Mouse (Mus musculus): ENCODE results near the gene Szt2. TPM values are rescaled to one million over a fixed set of nuclear protein-coding genes. Genes with fewer than 3 reads are reported as not detected.
A peak's percentile ranks its signal among the peaks of the same experiment; 100 is the strongest.

Szt2 gene
- polyA plus RNA-seq, 1 experiment from 2014 or later = 6.1 TPM

GRCm38 (mm10) chr4:118416329-118416728 is 7.3 kb upstream of the Szt2 start:
- Histone ChIP-seq H3K27ac (ENCODE audit: low read length) (no peak overlapping the region), H3K9ac (replicated peaks; ENCODE audit: low read depth) (no peak overlapping the region), H3K4me2 (replicated peaks; ENCODE audit: low read depth, low read length) (no peak overlapping the region), H3K36me3 (ENCODE audit: insufficient read depth, low read length) (peaks cover 58% of the 10 kb centered on the region), H3K27me3 (replicated peaks; ENCODE audit: insufficient read depth, low read length) (no peaks in the 10 kb centered on the region), H3K4me3 (ENCODE audit: low read depth, low read length) (no peak overlapping the region), H3K4me1 (ENCODE audit: insufficient read depth, low read depth, low read length) (no peaks in the 10 kb centered on the region), H3K9me3 (ENCODE audit: low read length) (no peaks in the 10 kb centered on the region)
- WGBS = 95% methylated on average over 5 of the region's 5 CpGs
- no peak for TF ChIP-seq EP300 (IDR thresholded peaks at IDR 0.05)
- no peak for TF ChIP-seq CTCF (IDR thresholded peaks at IDR 0.05)
- DNase-seq (ENCODE audit: low spot score) (no peak), ATAC-seq (no peak)

GRCm38 (mm10) chr4:118415779-118416178 is 6.7 kb upstream of the Szt2 start:
- no peaks in the 10 kb centered on the region for H3K9me3 ChIP-seq (ENCODE audit: low read length)
- no peak for ATAC-seq
- H3K36me3 ChIP-seq (ENCODE audit: insufficient read depth, low read length) = peaks cover 54% of the 10 kb centered on the region

GRCm38 (mm10) chr4:118413553-118413952 is 4.5 kb upstream of the Szt2 start:
- ATAC-seq = no peak
- H3K36me3 ChIP-seq (ENCODE audit: insufficient read depth, low read length) = peaks cover 43% of the 10 kb centered on the region
- no peaks in the 10 kb centered on the region for H3K27me3 ChIP-seq (replicated peaks; ENCODE audit: insufficient read depth, low read length)
- H3K4me2 ChIP-seq (replicated peaks; ENCODE audit: low read depth, low read length) = no peak overlapping the region
- WGBS = 96% methylated on average over 5 of the region's 5 CpGs
- no peak for DNase-seq (ENCODE audit: low spot score)
- no peak for TF ChIP-seq CTCF (IDR thresholded peaks at IDR 0.05)
- no peak for TF ChIP-seq EP300 (IDR thresholded peaks at IDR 0.05)
- H3K27ac ChIP-seq (ENCODE audit: low read length) = no peak overlapping the region
- no peak overlapping the region for H3K9ac ChIP-seq (replicated peaks; ENCODE audit: low read depth)
- H3K4me1 ChIP-seq (ENCODE audit: insufficient read depth, low read depth, low read length) = peaks cover 10% of the 10 kb centered on the region; the same call in 1 of the 2 replicates
- no peak overlapping the region for H3K4me3 ChIP-seq (ENCODE audit: low read depth, low read length)
- H3K9me3 ChIP-seq (ENCODE audit: low read length) = no peaks in the 10 kb centered on the region

More at GRCm38 (mm10) chr4:118415779-118416178, 6.7 kb upstream of the Szt2 start:
- H3K4me2 ChIP-seq (replicated peaks; ENCODE audit: low read depth, low read length) = no peak overlapping the region
- WGBS = 66% methylated on average over 2 of the region's 2 CpGs
- H3K4me3 ChIP-seq (ENCODE audit: low read depth, low read length) = no peak overlapping the region
- no peaks in the 10 kb centered on the region for H3K4me1 ChIP-seq (ENCODE audit: insufficient read depth, low read depth, low read length)
- no peak overlapping the region for H3K9ac ChIP-seq (replicated peaks; ENCODE audit: low read depth)
- no peak overlapping the region for H3K27ac ChIP-seq (ENCODE audit: low read length)
- H3K27me3 ChIP-seq (replicated peaks; ENCODE audit: insufficient read depth, low read length) = no peaks in the 10 kb centered on the region
- no peak for DNase-seq (ENCODE audit: low spot score)
- TF ChIP-seq CTCF (IDR thresholded peaks at IDR 0.05) (peak; percentile 24; the same call in 1 of the 2 replicates), EP300 (IDR thresholded peaks at IDR 0.05) (no peak)

GRCm38 (mm10) chr4:118410871-118411270 is 1.8 kb upstream of the Szt2 start:
- Histone ChIP-seq H3K4me3 (ENCODE audit: low read depth, low read length) (no peak overlapping the region), H3K4me2 (replicated peaks; ENCODE audit: low read depth, low read length) (no peak overlapping the region), H3K27me3 (replicated peaks; ENCODE audit: insufficient read depth, low read length) (no peaks in the 10 kb centered on the region), H3K36me3 (ENCODE audit: insufficient read depth, low read length) (peaks cover 33% of the 10 kb centered on the region), H3K9me3 (ENCODE audit: low read length) (no peaks in the 10 kb centered on the region), H3K27ac (ENCODE audit: low read length) (no peak overlapping the region), H3K4me1 (ENCODE audit: insufficient read depth, low read depth, low read length) (peaks cover 10% of the 10 kb centered on the region; the same call in 1 of the 2 replicates), H3K9ac (replicated peaks; ENCODE audit: low read depth) (no peak overlapping the region)
- DNase-seq (ENCODE audit: low spot score) (no peak), ATAC-seq (no peak)
- WGBS = 80% methylated on average over 5 of the region's 5 CpGs
- TF ChIP-seq EP300 (IDR thresholded peaks at IDR 0.05) (no peak), CTCF (IDR thresholded peaks at IDR 0.05) (no peak)

- Histone ChIP-seq H3K27me3 (replicated peaks; ENCODE audit: insufficient read depth, low read length) (no peaks in the 10 kb centered on the region), H3K4me1 (ENCODE audit: insufficient read depth, low read depth, low read length) (no peaks in the 10 kb centered on the region), H3K9ac (replicated peaks; ENCODE audit: low read depth) (no peak overlapping the region), H3K36me3 (ENCODE audit: insufficient read depth, low read length) (peaks cover 31% of the 10 kb centered on the region; the same call in 1 of the 2 replicates), H3K4me2 (replicated peaks; ENCODE audit: low read depth, low read length) (no peak overlapping the region), H3K9me3 (ENCODE audit: low read length) (no peaks in the 10 kb centered on the region), H3K4me3 (ENCODE audit: low read depth, low read length) (no peak overlapping the region), H3K27ac (ENCODE audit: low read length) (no peak overlapping the region)
- ATAC-seq = no peak
- WGBS = 89% methylated on average over 12 of the region's 12 CpGs
- no peak for TF ChIP-seq CTCF (IDR thresholded peaks at IDR 0.05)
- no peak for TF ChIP-seq EP300 (IDR thresholded peaks at IDR 0.05)
- DNase-seq (ENCODE audit: low spot score) = no peak
Measured at GRCm38 (mm10) chr4:118402701-118403100, 6.4 kb downstream of the Szt2 start.

- Histone ChIP-seq H3K27ac (ENCODE audit: low read length) (no peak overlapping the region), H3K4me2 (replicated peaks; ENCODE audit: low read depth, low read length) (no peak overlapping the region), H3K9me3 (ENCODE audit: low read length) (no peaks in the 10 kb centered on the region), H3K9ac (replicated peaks; ENCODE audit: low read depth) (no peak overlapping the region), H3K27me3 (replicated peaks; ENCODE audit: insufficient read depth, low read length) (no peaks in the 10 kb centered on the region), H3K4me3 (ENCODE audit: low read depth, low read length) (no peak overlapping the region), H3K4me1 (ENCODE audit: insufficient read depth, low read depth, low read length) (no peaks in the 10 kb centered on the region), H3K36me3 (ENCODE audit: insufficient read depth, low read length) (peaks cover 31% of the 10 kb centered on the region; the same call in 1 of the 2 replicates)
- TF ChIP-seq CTCF (IDR thresholded peaks at IDR 0.05) = no peak
- no peak for TF ChIP-seq EP300 (IDR thresholded peaks at IDR 0.05)
- DNase-seq (ENCODE audit: low spot score) (no peak), ATAC-seq (no peak)
- WGBS = 89% methylated on average over 5 of the region's 5 CpGs
Measured at GRCm38 (mm10) chr4:118401918-118402317, 7.2 kb downstream of the Szt2 start.

GRCm38 (mm10) chr4:118401421-118401820 is 7.7 kb downstream of the Szt2 start:
- H3K4me2 ChIP-seq (replicated peaks; ENCODE audit: low read depth, low read length) = no peak overlapping the region
- ATAC-seq (no peak), DNase-seq (ENCODE audit: low spot score) (no peak)
- no peak overlapping the region for H3K9ac ChIP-seq (replicated peaks; ENCODE audit: low read depth)
- no peaks in the 10 kb centered on the region for H3K27me3 ChIP-seq (replicated peaks; ENCODE audit: insufficient read depth, low read length)
- H3K4me1 ChIP-seq (ENCODE audit: insufficient read depth, low read depth, low read length) = no peaks in the 10 kb centered on the region
- no peaks in the 10 kb centered on the region for H3K9me3 ChIP-seq (ENCODE audit: low read length)
- H3K36me3 ChIP-seq (ENCODE audit: insufficient read depth, low read length) = peaks cover 31% of the 10 kb centered on the region; the same call in 1 of the 2 replicates
- H3K27ac ChIP-seq (ENCODE audit: low read length) = no peak overlapping the region
- TF ChIP-seq EP300 (IDR thresholded peaks at IDR 0.05) = no peak
- TF ChIP-seq CTCF (IDR thresholded peaks at IDR 0.05) = no peak
- H3K4me3 ChIP-seq (ENCODE audit: low read depth, low read length) = no peak overlapping the region
- 86% methylated on average over 3 of the region's 3 CpGs for WGBS
